Mouse (Mus musculus) heart, embryonic 10.5 days (tissue): Measurements from ENCODE around the gene Xpnpep1. TPM values are rescaled to one million over a fixed set of nuclear protein-coding genes. Genes with fewer than 3 reads are reported as not detected.

ENCODE experiments used
- DNase-seq: peaks from one replicate; pipeline ENCODE4 v3.0.0-alpha.2; 2017; ENCODE audit warnings: low spot score
- H3K27ac ChIP-seq: fragments of 300-500 bp; sonication (generic); 2 replicates; pipeline ENCODE4 v1.5.1; 2016; ENCODE audit warnings: mild to moderate bottlenecking
- H3K27me3 ChIP-seq: fragments of 300-500 bp; sonication (generic); 2 replicates; pipeline ENCODE4 v1.6.1; 2016; ENCODE audit warnings: mild to moderate bottlenecking; ENCODE audit not compliant: poor library complexity, insufficient read depth, severe bottlenecking
- H3K36me3 ChIP-seq: fragments of 300-500 bp; sonication (generic); 2 replicates; pipeline ENCODE4 v1.6.1; 2016; ENCODE audit warnings: mild to moderate bottlenecking, moderate library complexity
- H3K4me1 ChIP-seq: fragments of 300-500 bp; sonication (generic); 2 replicates; pipeline ENCODE4 v1.6.1; 2016; ENCODE audit warnings: mild to moderate bottlenecking
- H3K4me3 ChIP-seq: fragments of 300-500 bp; sonication (generic); 2 replicates; pipeline ENCODE4 v1.5.1; 2016; ENCODE audit warnings: mild to moderate bottlenecking, moderate library complexity
- H3K9me3 ChIP-seq: fragments of 300-500 bp; sonication (generic); 2 replicates; pipeline ENCODE4 v1.6.1; 2016; ENCODE audit warnings: mild to moderate bottlenecking, moderate library complexity
- WGBS: fragments of 180-500 bp; shearing (Covaris S2); methylation state at CpG from one replicate; pipeline ENCODE4 v1.1.7; 2016; 5-methylcytosine and 5-hydroxymethylcytosine counted together
- polyA plus RNA-seq: library from polyadenylated mRNA; unstranded; fragments of >200 nt; fragmentation: Nextera tagmentation; extraction: Ambion mirVana; gene quantifications from 2 replicates; pipeline ENCODE4 v1.2.1, GENCODE M21; 2016

Xpnpep1 gene
- polyA plus RNA-seq, 1 experiment from 2014 or later = 193 TPM

DNA sequence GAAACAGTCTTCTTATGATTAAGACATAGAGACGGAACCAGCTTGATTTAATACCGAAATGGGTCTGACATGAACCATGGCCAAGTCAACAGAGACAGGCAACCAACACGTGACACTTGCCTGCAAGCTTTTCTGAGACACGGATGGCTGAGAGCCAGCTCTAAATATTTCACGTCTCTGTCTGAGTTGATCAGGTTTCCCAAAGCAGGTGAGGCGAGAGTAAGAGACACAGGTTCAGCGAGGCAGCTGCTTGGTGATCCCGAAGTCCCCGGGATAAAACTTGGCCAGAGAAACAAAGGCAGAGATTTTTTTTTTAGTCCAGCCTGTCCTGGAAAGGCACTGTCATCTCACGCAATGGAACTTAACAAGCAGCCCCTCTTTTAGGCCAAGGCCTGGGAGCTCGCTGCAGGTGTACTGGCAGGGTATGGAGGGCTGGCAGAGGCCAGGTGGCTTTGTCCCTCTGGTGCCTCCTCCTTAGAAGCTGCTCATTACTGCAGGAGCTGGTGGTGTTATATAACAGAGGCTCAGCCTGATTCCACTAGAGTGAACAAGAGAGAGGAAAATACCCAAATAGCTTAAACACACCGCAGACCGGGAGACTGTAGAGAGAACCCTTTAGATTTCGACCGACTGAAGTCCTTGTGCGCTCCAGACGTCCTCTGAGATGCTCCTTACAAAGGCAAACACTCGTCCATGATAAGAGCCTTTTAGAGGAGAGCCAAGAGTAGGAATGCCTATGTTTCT lies 36.4 kb upstream of the Xpnpep1 start:
- H3K9me3 ChIP-seq = no peaks in the 10 kb centered on the region
- H3K27ac ChIP-seq = peak overlapping the region; percentile 23; the same call in 1 of the 2 replicates
- 71% methylated on average over 18 of the region's 18 CpGs for WGBS
- no peak for DNase-seq
- no peak overlapping the region for H3K4me3 ChIP-seq
- peaks cover 37% of the 10 kb centered on the region for H3K4me1 ChIP-seq
- no peaks in the 10 kb centered on the region for H3K36me3 ChIP-seq
- no peaks in the 10 kb centered on the region for H3K27me3 ChIP-seq

DNA sequence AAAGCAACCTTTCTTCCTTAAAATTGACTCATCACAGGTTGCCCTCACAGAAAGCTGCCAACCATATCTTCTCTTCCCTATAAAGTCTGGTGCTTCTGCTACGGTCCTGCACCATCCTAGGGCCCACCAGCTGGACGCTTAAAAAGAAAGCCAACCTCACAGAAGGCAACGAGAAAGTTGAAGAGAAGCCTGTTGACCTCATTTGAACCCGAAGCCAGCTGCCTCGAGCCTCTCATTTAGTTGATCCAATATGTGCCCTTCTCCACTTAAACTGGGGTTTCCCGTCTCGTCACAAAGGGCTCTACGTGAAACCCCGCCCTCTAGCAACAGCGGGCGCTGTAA lies 35.9 kb upstream of the Xpnpep1 start:
- no peak for DNase-seq
- Histone ChIP-seq H3K4me1 (peaks cover 37% of the 10 kb centered on the region), H3K4me3 (no peak overlapping the region), H3K36me3 (no peaks in the 10 kb centered on the region), H3K27ac (0 out of 2 replicates have a peak overlapping the region, but pooled peaks have one; percentile 23), H3K9me3 (no peaks in the 10 kb centered on the region), H3K27me3 (no peaks in the 10 kb centered on the region)
- WGBS = 87% methylated on average over 11 of the region's 11 CpGs

GRCm38 (mm10) chr19:53074899-53075722 lies 35.1 kb upstream of the Xpnpep1 start:
- Histone ChIP-seq H3K27ac (no peak overlapping the region), H3K27me3 (no peaks in the 10 kb centered on the region), H3K4me3 (no peak overlapping the region), H3K36me3 (no peaks in the 10 kb centered on the region), H3K9me3 (no peaks in the 10 kb centered on the region), H3K4me1 (peaks cover 40% of the 10 kb centered on the region)
- no peak for DNase-seq
- WGBS = 90% methylated on average over 13 of the region's 13 CpGs

DNA sequence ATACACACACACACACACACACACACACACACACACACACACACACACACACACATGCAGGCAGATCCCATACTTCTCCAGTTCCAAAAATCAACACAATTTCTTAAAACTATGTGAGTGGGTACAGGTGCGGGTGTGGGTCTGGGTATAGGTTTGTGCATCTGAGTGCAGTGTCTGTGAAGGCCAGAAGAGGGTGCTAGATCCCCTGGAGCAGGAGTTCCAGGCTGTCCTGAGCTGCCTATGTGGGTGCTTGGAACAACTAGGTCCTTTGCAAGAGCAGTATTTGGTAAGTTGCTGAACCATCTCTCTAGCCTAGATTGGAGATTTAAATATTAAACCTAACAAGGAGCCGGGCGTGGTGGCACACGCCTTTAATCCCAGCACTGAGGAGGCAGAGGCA lies 33.5 kb upstream of the Xpnpep1 start:
- peaks cover 37% of the 10 kb centered on the region for H3K4me1 ChIP-seq
- H3K27ac ChIP-seq = no peak overlapping the region
- no peaks in the 10 kb centered on the region for H3K36me3 ChIP-seq
- no peak overlapping the region for H3K4me3 ChIP-seq
- DNase-seq = no peak
- H3K9me3 ChIP-seq = no peaks in the 10 kb centered on the region
- WGBS = 95% methylated on average over 4 of the region's 4 CpGs
- no peaks in the 10 kb centered on the region for H3K27me3 ChIP-seq

DNA sequence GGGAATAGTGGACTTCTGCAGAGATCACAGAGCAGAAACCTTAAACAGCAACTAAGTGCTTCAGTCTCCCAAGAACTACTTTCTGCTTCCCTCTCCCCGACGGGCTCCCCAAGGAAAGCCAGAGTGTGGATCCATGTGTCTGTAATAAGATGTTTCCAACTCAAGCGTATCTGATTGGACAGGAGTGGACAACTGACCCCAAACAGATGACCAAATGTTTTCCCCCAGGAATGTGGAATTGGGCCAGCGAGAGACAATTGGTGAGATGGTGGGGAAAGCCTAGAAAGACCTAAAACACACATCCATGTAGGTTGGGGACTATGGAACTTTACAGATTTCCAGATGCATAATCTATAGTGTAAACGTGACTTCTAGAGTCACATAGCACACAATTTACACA lies 32.4 kb upstream of the Xpnpep1 start:
- H3K27ac ChIP-seq = peak overlapping the region; percentile 70
- no peaks in the 10 kb centered on the region for H3K27me3 ChIP-seq
- H3K9me3 ChIP-seq = no peaks in the 10 kb centered on the region
- 82% methylated on average over 5 of the region's 5 CpGs for WGBS
- no peak overlapping the region for H3K4me3 ChIP-seq
- peaks cover 33% of the 10 kb centered on the region for H3K4me1 ChIP-seq
- H3K36me3 ChIP-seq = no peaks in the 10 kb centered on the region
- DNase-seq = no peak

GRCm38 (mm10) chr19:53071651-53072050 lies 31.6 kb upstream of the Xpnpep1 start:
- Histone ChIP-seq H3K4me3 (no peak overlapping the region), H3K27ac (peak overlapping the region; percentile 70), H3K9me3 (no peaks in the 10 kb centered on the region), H3K27me3 (no peaks in the 10 kb centered on the region), H3K36me3 (no peaks in the 10 kb centered on the region), H3K4me1 (peaks cover 35% of the 10 kb centered on the region)
- DNase-seq = no peak
- WGBS = 58% methylated on average over 5 of the region's 5 CpGs

- no peak for DNase-seq
- H3K36me3 ChIP-seq = no peaks in the 10 kb centered on the region
- 33% methylated on average over 4 of the region's 4 CpGs for WGBS
Measured at GRCm38 (mm10) chr19:53070870-53071269, 30.9 kb upstream of the Xpnpep1 start.

GRCm38 (mm10) chr19:53069451-53069850 lies 29.4 kb upstream of the Xpnpep1 start:
- Histone ChIP-seq H3K27ac (no peak overlapping the region), H3K4me1 (peaks cover 38% of the 10 kb centered on the region), H3K27me3 (no peaks in the 10 kb centered on the region), H3K4me3 (no peak overlapping the region), H3K9me3 (no peaks in the 10 kb centered on the region), H3K36me3 (no peaks in the 10 kb centered on the region)
- DNase-seq = no peak
- WGBS = 72% methylated on average over 3 of the region's 3 CpGs

More at GRCm38 (mm10) chr19:53070870-53071269, 30.9 kb upstream of the Xpnpep1 start:
- peaks cover 33% of the 10 kb centered on the region for H3K4me1 ChIP-seq
- H3K4me3 ChIP-seq = no peak overlapping the region
- no peak overlapping the region for H3K27ac ChIP-seq
- no peaks in the 10 kb centered on the region for H3K27me3 ChIP-seq
- H3K9me3 ChIP-seq = no peaks in the 10 kb centered on the region

DNA sequence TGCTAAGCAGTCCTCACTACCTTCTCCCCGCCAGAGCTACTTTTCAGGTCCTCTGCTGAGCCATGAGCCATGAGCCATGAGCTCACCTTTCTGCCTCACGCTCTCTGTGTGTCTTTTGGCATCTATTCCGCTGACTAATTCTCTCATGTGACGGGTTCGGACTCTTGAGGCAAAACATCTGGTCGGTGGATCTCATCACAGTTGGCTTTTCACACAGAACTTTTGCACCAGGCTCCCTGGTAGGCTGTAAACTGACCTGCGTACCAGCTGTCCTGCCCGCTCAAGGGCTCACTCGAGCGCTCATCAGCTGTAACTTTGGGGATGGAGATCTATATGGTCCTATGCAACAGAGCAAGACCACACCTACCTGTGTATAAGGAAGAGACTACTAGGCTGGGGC lies 26.9 kb upstream of the Xpnpep1 start:
- WGBS = 43% methylated on average over 10 of the region's 10 CpGs
- no peaks in the 10 kb centered on the region for H3K36me3 ChIP-seq
- peak overlapping the region; percentile 52; the same call in 1 of the 2 replicates for H3K27ac ChIP-seq
- peaks cover 34% of the 10 kb centered on the region for H3K4me1 ChIP-seq
- H3K4me3 ChIP-seq = peak overlapping the region; percentile 6; the same call in 1 of the 2 replicates
- DNase-seq = no peak
- H3K27me3 ChIP-seq = no peaks in the 10 kb centered on the region
- H3K9me3 ChIP-seq = no peaks in the 10 kb centered on the region

DNA sequence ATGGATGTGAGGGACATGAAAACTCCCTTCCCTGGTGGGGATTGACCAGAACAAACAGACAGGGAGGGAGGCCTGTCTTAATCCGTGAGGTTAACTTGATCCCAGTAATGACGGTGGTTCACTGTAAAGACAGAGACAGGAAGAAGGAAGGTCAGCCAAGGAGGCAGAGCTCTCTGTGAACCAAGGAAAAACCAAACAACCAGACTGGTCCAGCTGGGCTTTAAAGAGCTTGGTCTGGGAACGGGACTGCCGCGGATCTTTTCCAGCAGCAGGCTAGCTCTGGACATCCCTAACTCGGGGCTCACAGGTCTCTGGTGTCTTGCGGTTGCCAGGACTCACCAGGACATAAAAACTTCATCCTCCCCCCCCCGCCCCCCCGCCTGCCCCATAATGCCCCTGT lies 26.5 kb upstream of the Xpnpep1 start:
- Histone ChIP-seq H3K27ac (peak overlapping the region; percentile 52; the same call in 1 of the 2 replicates), H3K9me3 (no peaks in the 10 kb centered on the region), H3K27me3 (no peaks in the 10 kb centered on the region), H3K36me3 (no peaks in the 10 kb centered on the region), H3K4me3 (peak overlapping the region; percentile 6; the same call in 1 of the 2 replicates), H3K4me1 (peaks cover 30% of the 10 kb centered on the region)
- no peak for DNase-seq
- 41% methylated on average over 9 of the region's 9 CpGs for WGBS

DNA sequence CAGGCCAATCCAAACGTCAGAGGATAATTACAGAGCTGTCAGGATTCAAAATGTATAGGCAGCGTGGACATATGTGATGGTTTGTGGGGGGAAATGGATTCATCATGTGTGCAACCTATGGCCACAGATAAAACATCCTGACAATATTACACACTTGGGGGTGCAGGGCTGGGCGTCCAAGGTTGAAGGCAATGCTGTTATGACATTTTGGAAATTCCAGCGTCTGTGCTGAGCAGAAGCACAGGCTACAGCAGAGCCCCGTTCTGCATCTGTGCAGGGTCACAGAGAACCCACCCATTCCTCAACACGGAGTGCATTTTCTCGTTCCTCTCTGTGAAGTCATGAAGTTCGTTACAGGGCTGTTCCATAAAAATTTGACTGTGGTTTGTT lies 25.0 kb upstream of the Xpnpep1 start:
- Histone ChIP-seq H3K27ac (no peak overlapping the region), H3K4me1 (peaks cover 20% of the 10 kb centered on the region), H3K27me3 (no peaks in the 10 kb centered on the region), H3K9me3 (no peaks in the 10 kb centered on the region), H3K4me3 (no peak overlapping the region), H3K36me3 (no peaks in the 10 kb centered on the region)
- 69% methylated on average over 8 of the region's 8 CpGs for WGBS
- no peak for DNase-seq

DNA sequence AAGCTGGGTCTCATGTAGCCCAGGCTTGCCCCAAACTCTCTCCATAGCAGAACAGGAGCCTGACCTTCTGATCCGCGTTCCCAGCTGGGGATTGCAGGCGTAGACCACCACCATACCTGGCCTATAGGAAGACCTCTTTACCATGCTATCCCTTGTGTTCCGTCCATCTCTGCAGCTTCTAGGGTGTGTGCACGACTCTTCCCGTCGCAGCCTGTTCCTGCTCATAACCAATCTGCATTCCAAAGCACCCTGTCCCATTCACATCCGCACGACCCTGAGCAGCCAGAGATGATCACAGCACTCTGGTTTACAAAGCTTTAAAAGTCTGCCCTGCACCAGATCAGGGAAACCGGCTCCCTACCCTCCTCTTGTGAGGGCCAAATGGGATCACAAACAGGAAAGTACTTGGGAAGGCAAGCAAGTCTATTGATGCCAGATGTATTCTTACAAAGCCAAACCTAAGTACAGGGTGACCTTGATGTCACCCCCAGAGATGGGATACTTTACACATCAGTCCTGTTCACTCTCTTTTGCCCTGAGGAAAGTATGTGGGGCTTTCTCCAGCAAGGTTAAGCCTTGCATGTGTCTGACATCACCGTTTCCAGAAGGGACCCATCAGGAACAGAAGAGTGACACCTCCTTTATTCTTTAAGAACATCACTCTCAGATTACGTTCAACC lies 24.4 kb upstream of the Xpnpep1 start:
- DNase-seq = no peak
- no peaks in the 10 kb centered on the region for H3K36me3 ChIP-seq
- H3K9me3 ChIP-seq = no peaks in the 10 kb centered on the region
- no peaks in the 10 kb centered on the region for H3K27me3 ChIP-seq
- no peak overlapping the region for H3K4me3 ChIP-seq
- no peak overlapping the region for H3K27ac ChIP-seq
- peaks cover 20% of the 10 kb centered on the region for H3K4me1 ChIP-seq
- 76% methylated on average over 12 of the region's 12 CpGs for WGBS

GRCm38 (mm10) chr19:53062046-53062445 lies 22.0 kb upstream of the Xpnpep1 start:
- no peaks in the 10 kb centered on the region for H3K9me3 ChIP-seq
- H3K4me1 ChIP-seq = peaks cover 29% of the 10 kb centered on the region
- H3K36me3 ChIP-seq = no peaks in the 10 kb centered on the region
- H3K27me3 ChIP-seq = no peaks in the 10 kb centered on the region
- H3K4me3 ChIP-seq = no peak overlapping the region
- WGBS = 43% methylated on average over 3 of the region's 3 CpGs
- DNase-seq = no peak
- no peak overlapping the region for H3K27ac ChIP-seq
